Mouse (Mus musculus) liver, postnatal 0 days (tissue): ENCODE measurements at regions not wholly inside any gene's neighbourhood (a gene's known extent, or its start where the extent isn't known, plus 50 kb on each side); places are given as distances from the start of the nearest gene placed in this dataset.

ENCODE experiments used
- CTCF ChIP-seq: sonication (generic); IDR thresholded peaks from 2 replicates; pipeline ENCODE4 v1.5.1; 2016; ENCODE audit warnings: antibody characterized with exemption, low read depth
- EP300 ChIP-seq: IDR thresholded peaks from 2 replicates; pipeline ENCODE4 v1.6.1; 2016; ENCODE audit warnings: antibody characterized with exemption, low read depth, mild to moderate bottlenecking

- TF ChIP-seq CTCF (no peak), EP300 (no peak)
These were observed 137.5 kb downstream of the Zfp706 start for GRCm38 (mm10) chr15:36870094-36870493.
